Mouse (Mus musculus) heart, postnatal 0 days (tissue): ENCODE measurements around the gene Acot11.

Experiments
- CTCF ChIP-seq: IDR thresholded peaks from 2 replicates; pipeline ENCODE4 v1.5.1; 2016; ENCODE audit warnings: antibody characterized with exemption, control low read depth, low read depth
- EP300 ChIP-seq: IDR thresholded peaks from 2 replicates; pipeline ENCODE4 v1.6.1; 2016; ENCODE audit warnings: antibody characterized with exemption, low read depth

- TF ChIP-seq CTCF (no peak), EP300 (no peak)
Observed at GRCm38 (mm10) chr4:106772558-106772957, 32.2 kb downstream of the Acot11 start.
